Mouse (Mus musculus): Measurements from ENCODE around the gene Usp2. TPM values are rescaled to one million over a fixed set of nuclear protein-coding genes. Genes with fewer than 3 reads are reported as not detected.

The Usp2 gene
- polyA plus RNA-seq, 2 experiments = 4.9 to 24.4 TPM

- no peak overlapping the region for H3K9ac ChIP-seq (ENCODE audit: low read depth, low read length, severe bottlenecking)
- no peak overlapping the region for H3K27ac ChIP-seq (replicated peaks; ENCODE audit: low read depth, low read length)
- no peak for TF ChIP-seq POLR2A (IDR thresholded peaks at IDR 0.05; ENCODE audit: borderline replicate concordance, extremely low read depth, insufficient read depth, insufficient read length)
- H3K4me1 ChIP-seq (ENCODE audit: control insufficient read depth, insufficient read depth, low read length) = peaks cover 15% of the 10 kb centered on the region
- ATAC-seq (ENCODE audit: low FRiP score, low read depth) (no peak), DNase-seq (ENCODE audit: low spot score) (no peak)
- WGBS = 14% methylated on average over 7 of the region's 7 CpGs
- no peak overlapping the region for H3K4me2 ChIP-seq (replicated peaks; ENCODE audit: low read depth, low read length, severe bottlenecking)
- H3K9me3 ChIP-seq (ENCODE audit: control insufficient read depth, low read length) = no peaks in the 10 kb centered on the region
- H3K27me3 ChIP-seq (ENCODE audit: control insufficient read depth, insufficient read depth, low read length) = no peaks in the 10 kb centered on the region
- H3K4me3 ChIP-seq (replicated peaks; ENCODE audit: low read length) = no peak overlapping the region
- H3K36me3 ChIP-seq (ENCODE audit: control insufficient read depth, insufficient read depth, low read length) = no peaks in the 10 kb centered on the region
Measured at GRCm38 (mm10) chr9:44069252-44069651, 2.4 kb downstream of the Usp2 start.

- no peak overlapping the region for H3K4me2 ChIP-seq (replicated peaks; ENCODE audit: low read depth, low read length, severe bottlenecking)
- no peak overlapping the region for H3K9ac ChIP-seq (ENCODE audit: low read depth, low read length, severe bottlenecking)
- no peak for TF ChIP-seq POLR2A (IDR thresholded peaks at IDR 0.05; ENCODE audit: borderline replicate concordance, extremely low read depth, insufficient read depth, insufficient read length)
- H3K27ac ChIP-seq (replicated peaks; ENCODE audit: low read depth, low read length) = no peak overlapping the region
- ATAC-seq (ENCODE audit: low FRiP score, low read depth) (no peak), DNase-seq (ENCODE audit: low spot score) (no peak)
- no peak overlapping the region for H3K4me3 ChIP-seq (replicated peaks; ENCODE audit: low read length)
- peaks cover 15% of the 10 kb centered on the region for H3K4me1 ChIP-seq (ENCODE audit: control insufficient read depth, insufficient read depth, low read length)
- H3K9me3 ChIP-seq (ENCODE audit: control insufficient read depth, low read length) = no peaks in the 10 kb centered on the region
- 57% methylated on average over 14 of the region's 14 CpGs for WGBS
- H3K36me3 ChIP-seq (ENCODE audit: control insufficient read depth, insufficient read depth, low read length) = no peaks in the 10 kb centered on the region
- no peaks in the 10 kb centered on the region for H3K27me3 ChIP-seq (ENCODE audit: control insufficient read depth, insufficient read depth, low read length)
Measured at GRCm38 (mm10) chr9:44070113-44070843, 3.5 kb downstream of the Usp2 start.

- H3K27me3 ChIP-seq (ENCODE audit: control insufficient read depth, insufficient read depth, low read length) = no peaks in the 10 kb centered on the region
- ATAC-seq (ENCODE audit: low FRiP score, low read depth) = no peak
- WGBS = 30% methylated on average over 8 of the region's 8 CpGs
- no peak for DNase-seq (ENCODE audit: low spot score)
- H3K4me1 ChIP-seq (ENCODE audit: control insufficient read depth, insufficient read depth, low read length) = peaks cover 15% of the 10 kb centered on the region
- H3K27ac ChIP-seq (replicated peaks; ENCODE audit: low read depth, low read length) = no peak overlapping the region
- no peak for TF ChIP-seq POLR2A (IDR thresholded peaks at IDR 0.05; ENCODE audit: borderline replicate concordance, extremely low read depth, insufficient read depth, insufficient read length)
- no peaks in the 10 kb centered on the region for H3K9me3 ChIP-seq (ENCODE audit: control insufficient read depth, low read length)
- H3K36me3 ChIP-seq (ENCODE audit: control insufficient read depth, insufficient read depth, low read length) = no peaks in the 10 kb centered on the region
- no peak overlapping the region for H3K4me3 ChIP-seq (replicated peaks; ENCODE audit: low read length)
- H3K9ac ChIP-seq (ENCODE audit: low read depth, low read length, severe bottlenecking) = no peak overlapping the region
- no peak overlapping the region for H3K4me2 ChIP-seq (replicated peaks; ENCODE audit: low read depth, low read length, severe bottlenecking)
Measured at GRCm38 (mm10) chr9:44070844-44071231, 4.0 kb downstream of the Usp2 start.

- WGBS = 31% methylated on average over 11 of the region's 11 CpGs
- Histone ChIP-seq H3K27ac (replicated peaks; ENCODE audit: low read depth, low read length) (no peak overlapping the region), H3K36me3 (ENCODE audit: control insufficient read depth, insufficient read depth, low read length) (no peaks in the 10 kb centered on the region), H3K4me2 (replicated peaks; ENCODE audit: low read depth, low read length, severe bottlenecking) (no peak overlapping the region), H3K4me1 (ENCODE audit: control insufficient read depth, insufficient read depth, low read length) (peaks cover 14% of the 10 kb centered on the region), H3K27me3 (ENCODE audit: control insufficient read depth, insufficient read depth, low read length) (no peaks in the 10 kb centered on the region), H3K9ac (ENCODE audit: low read depth, low read length, severe bottlenecking) (no peak overlapping the region), H3K9me3 (ENCODE audit: control insufficient read depth, low read length) (no peaks in the 10 kb centered on the region), H3K4me3 (replicated peaks; ENCODE audit: low read length) (no peak overlapping the region)
- no peak for DNase-seq (ENCODE audit: low spot score)
- ATAC-seq (ENCODE audit: low FRiP score, low read depth) = no peak
- TF ChIP-seq POLR2A (IDR thresholded peaks at IDR 0.05; ENCODE audit: borderline replicate concordance, extremely low read depth, insufficient read depth, insufficient read length) = no peak
Measured at GRCm38 (mm10) chr9:44071914-44072598, 5.2 kb downstream of the Usp2 start.

GRCm38 (mm10) chr9:44072599-44072915 lies 5.7 kb downstream of the Usp2 start:
- Histone ChIP-seq H3K27ac (replicated peaks; ENCODE audit: low read depth, low read length) (no peak overlapping the region), H3K4me3 (replicated peaks; ENCODE audit: low read length) (no peak overlapping the region), H3K4me1 (ENCODE audit: control insufficient read depth, insufficient read depth, low read length) (peaks cover 10% of the 10 kb centered on the region), H3K9me3 (ENCODE audit: control insufficient read depth, low read length) (no peaks in the 10 kb centered on the region), H3K4me2 (replicated peaks; ENCODE audit: low read depth, low read length, severe bottlenecking) (no peak overlapping the region), H3K36me3 (ENCODE audit: control insufficient read depth, insufficient read depth, low read length) (no peaks in the 10 kb centered on the region), H3K9ac (ENCODE audit: low read depth, low read length, severe bottlenecking) (no peak overlapping the region), H3K27me3 (ENCODE audit: control insufficient read depth, insufficient read depth, low read length) (no peaks in the 10 kb centered on the region)
- WGBS = 35% methylated on average over 4 of the region's 4 CpGs
- ATAC-seq (ENCODE audit: low FRiP score, low read depth) (no peak), DNase-seq (ENCODE audit: low spot score) (no peak)
- TF ChIP-seq POLR2A (IDR thresholded peaks at IDR 0.05; ENCODE audit: borderline replicate concordance, extremely low read depth, insufficient read depth, insufficient read length) = no peak
